Mouse (Mus musculus): ENCODE measurements around the gene Zbtb5.

DNA sequence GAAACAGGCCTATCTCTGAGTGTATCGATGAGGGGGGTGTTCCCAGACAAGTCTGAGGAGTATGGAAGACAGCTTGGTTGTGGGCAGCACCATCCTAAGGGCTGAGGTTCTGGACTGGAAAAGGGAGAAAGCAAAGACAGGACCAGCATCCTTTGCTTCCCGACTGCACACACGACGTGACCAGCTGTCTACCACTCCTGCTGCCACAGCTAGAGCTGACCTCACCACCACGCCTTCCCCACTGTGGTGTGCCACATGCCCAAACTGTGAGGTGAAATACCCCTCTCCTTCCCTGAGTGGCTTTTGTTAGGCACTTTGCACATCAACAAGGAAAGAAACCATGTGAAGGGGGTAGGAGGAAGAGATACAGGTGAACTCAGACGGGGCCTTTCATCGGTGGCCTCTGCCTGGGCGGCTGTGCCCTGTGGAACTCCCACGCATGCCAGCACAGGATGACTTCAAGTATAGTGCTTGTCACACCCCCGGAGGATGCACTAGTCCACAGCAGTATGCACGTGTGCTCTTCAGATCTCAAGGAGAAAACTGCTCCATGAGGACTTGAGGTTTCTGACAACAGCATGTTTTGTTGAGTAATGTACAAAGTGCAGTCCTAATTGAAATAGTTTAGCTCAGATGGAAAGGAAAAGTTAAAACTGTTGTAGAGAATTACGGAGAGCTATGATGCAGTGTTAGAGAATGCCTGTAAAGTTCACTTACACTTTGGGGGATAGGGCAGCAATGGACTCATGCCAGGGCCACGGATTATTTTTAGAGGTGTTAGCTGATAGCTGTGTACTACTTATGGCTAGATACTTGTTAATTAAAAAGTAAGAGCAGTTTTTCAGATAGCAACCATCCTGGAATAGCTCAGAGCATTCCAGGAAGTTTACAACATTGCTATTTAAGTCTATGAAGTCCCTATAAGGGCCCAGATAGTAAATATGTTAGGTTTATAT lies 25.5 kb upstream of the Zbtb5 start:
- no peak for TF ChIP-seq CTCF (conservative IDR thresholded peaks at IDR 0.05; ENCODE audit: low read length)
- no peak for TF ChIP-seq NANOG (IDR thresholded peaks at IDR 0.05; ENCODE audit: borderline replicate concordance, low read length)
- TF ChIP-seq POU5F1 (IDR thresholded peaks at IDR 0.05; ENCODE audit: borderline replicate concordance, low read length) = no peak
